Mouse (Mus musculus): ENCODE results near the gene Tpt1.

DNA sequence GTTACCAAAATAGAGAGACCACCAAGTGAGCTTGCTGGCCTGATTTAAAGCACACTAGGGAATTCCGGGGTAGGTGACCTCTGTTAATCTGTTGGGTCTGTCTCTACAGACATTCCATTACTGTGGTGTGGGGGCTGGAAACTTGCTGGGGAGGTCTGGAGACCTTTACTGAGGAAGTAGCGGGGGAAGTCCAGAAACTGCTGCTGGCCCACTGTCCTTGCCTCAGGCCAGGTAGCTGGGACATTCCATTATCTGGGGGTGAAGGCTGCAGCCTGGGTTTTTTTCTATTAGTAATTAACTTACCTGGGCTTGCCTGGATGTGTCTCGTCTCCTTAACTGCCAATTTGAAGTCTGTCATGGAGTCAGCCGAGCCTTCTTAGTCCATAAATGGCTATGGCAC, 37.0 kb downstream of the Tpt1 start:
- TF ChIP-seq CTCF (IDR thresholded peaks at IDR 0.05; ENCODE audit: control insufficient read depth, insufficient read depth, insufficient read length) (no peak), MAX (IDR thresholded peaks at IDR 0.05) (no peak), MYOG (IDR thresholded peaks at IDR 0.05; ENCODE audit: control insufficient read depth, extremely low read depth, insufficient read length) (no peak), USF1 (IDR thresholded peaks at IDR 0.05; ENCODE audit: low read depth) (no peak), MYOD1 (IDR thresholded peaks at IDR 0.05; ENCODE audit: control insufficient read depth, insufficient read length, low read depth) (no peak), CEBPB (IDR thresholded peaks at IDR 0.05; ENCODE audit: low read depth) (no peak), FOSL1 (IDR thresholded peaks at IDR 0.05; ENCODE audit: insufficient read depth, low read length, poor library complexity, severe bottlenecking) (no peak)

Measured in C2C12 (cell line).